Mouse (Mus musculus) stomach, postnatal 0 days (tissue): ENCODE results near the gene Nlrx1. TPM values are rescaled to one million over a fixed set of nuclear protein-coding genes. Genes with fewer than 3 reads are reported as not detected.

Experiments used
- ATAC-seq: fragments of 200-750 bp; cut with Nextera tagmentation; 2 replicates; pipeline ENCODE4 v1.8.0; 2017; ENCODE audit not compliant: low FRiP score, low TSS enrichment
- DNase-seq: peaks from one replicate; pipeline ENCODE4 v3.0.0-alpha.2; 2016; ENCODE audit warnings: low spot score
- H3K27ac ChIP-seq: fragments of 300-500 bp; sonication (generic); replicated peaks from 2 replicates; pipeline ENCODE4 v1.5.1; 2014; ENCODE audit warnings: mild to moderate bottlenecking, control low read depth
- H3K27me3 ChIP-seq: fragments of 300-500 bp; sonication (generic); 2 replicates; pipeline ENCODE4 v1.6.1; 2014; ENCODE audit warnings: low read length; ENCODE audit not compliant: control insufficient read depth, insufficient read depth
- H3K36me3 ChIP-seq: fragments of 300-500 bp; sonication (generic); 2 replicates; pipeline ENCODE4 v1.6.1; 2014; ENCODE audit warnings: low read length, mixed read lengths; ENCODE audit not compliant: control insufficient read depth, insufficient read depth
- H3K4me1 ChIP-seq: fragments of 300-500 bp; sonication (generic); replicated peaks from 2 replicates; pipeline ENCODE4 v1.6.1; 2014; ENCODE audit warnings: antibody characterized with exemption; ENCODE audit not compliant: control insufficient read depth, insufficient read depth
- H3K4me2 ChIP-seq: fragments of 300-500 bp; sonication (generic); replicated peaks from 2 replicates; pipeline ENCODE4 v1.6.1; 2014; ENCODE audit warnings: low read depth, mild to moderate bottlenecking, control low read depth, moderate library complexity
- H3K4me3 ChIP-seq: fragments of 300-500 bp; sonication (generic); 2 replicates; pipeline ENCODE4 v1.5.1; 2014; ENCODE audit warnings: low read depth, low read length, control low read depth
- H3K9ac ChIP-seq: fragments of 300-500 bp; sonication (generic); 2 replicates; pipeline ENCODE4 v1.6.1; 2014; ENCODE audit warnings: mild to moderate bottlenecking, low read length, control low read depth, mixed read lengths
- H3K9me3 ChIP-seq: fragments of 300-500 bp; sonication (generic); 2 replicates; pipeline ENCODE4 v1.6.1; 2016; ENCODE audit warnings: low read length; ENCODE audit not compliant: control insufficient read depth
- CTCF ChIP-seq: IDR thresholded peaks from 2 replicates; pipeline ENCODE4 v1.5.1; 2016; ENCODE audit warnings: antibody characterized with exemption, low read depth, mild to moderate bottlenecking, moderate library complexity
- EP300 ChIP-seq: optimal IDR thresholded peaks from 2 replicates; pipeline ENCODE3; 2016; ENCODE audit warnings: antibody characterized with exemption
- WGBS: fragments of 180-500 bp; shearing (Covaris S2); extraction: QIAGEN DNeasy Blood & Tissue Kit; methylation state at CpG from one replicate; pipeline ENCODE4 v1.1.7; 2014; 5-methylcytosine and 5-hydroxymethylcytosine counted together
- polyA plus RNA-seq: library from polyadenylated mRNA; unstranded; fragments of >200 nt; fragmentation: Nextera tagmentation; extraction: Ambion mirVana; gene quantifications from 2 replicates; pipeline ENCODE4 v1.2.1, GENCODE M21; 2015

Nlrx1 gene
- polyA plus RNA-seq, 1 experiment from 2014 or later = 9.2 TPM

DNA sequence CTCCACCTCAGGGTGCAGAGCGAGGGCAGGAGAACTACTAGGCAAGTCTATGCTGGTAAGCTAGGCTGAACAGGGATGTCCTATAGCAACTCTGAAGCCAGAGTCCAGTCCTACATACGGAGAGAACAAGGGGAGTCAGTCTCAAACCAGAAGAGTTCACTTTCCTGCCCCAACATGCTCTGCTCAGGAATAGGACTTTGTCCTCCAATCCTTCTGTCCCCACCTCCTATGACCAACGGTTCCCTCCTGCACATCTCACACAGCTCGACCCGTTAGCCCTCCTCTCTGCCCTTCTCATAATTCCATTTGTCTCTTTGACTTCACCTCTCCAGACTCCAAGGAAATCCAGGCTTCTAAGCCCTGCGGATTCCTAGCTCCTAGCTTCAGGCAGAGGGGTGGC lies 20.5 kb downstream of the Nlrx1 start:
- H3K27me3 ChIP-seq = no peaks in the 10 kb centered on the region
- H3K4me3 ChIP-seq = no peak overlapping the region
- TF ChIP-seq CTCF (no peak), EP300 (no peak)
- H3K9me3 ChIP-seq = no peaks in the 10 kb centered on the region
- H3K36me3 ChIP-seq = no peaks in the 10 kb centered on the region
- no peak overlapping the region for H3K27ac ChIP-seq
- no peaks in the 10 kb centered on the region for H3K4me1 ChIP-seq
- DNase-seq (no peak), ATAC-seq (no peak)
- H3K9ac ChIP-seq = no peak overlapping the region
- 66% methylated on average over 6 of the region's 6 CpGs for WGBS
- no peak overlapping the region for H3K4me2 ChIP-seq

- no peak for ATAC-seq
- Histone ChIP-seq H3K27me3 (no peaks in the 10 kb centered on the region), H3K9me3 (no peaks in the 10 kb centered on the region), H3K9ac (no peak overlapping the region), H3K4me1 (no peaks in the 10 kb centered on the region), H3K27ac (no peak overlapping the region), H3K4me3 (no peak overlapping the region), H3K36me3 (no peaks in the 10 kb centered on the region), H3K4me2 (no peak overlapping the region)
- DNase-seq = no peak
- 52% methylated on average over 2 of the region's 2 CpGs for WGBS
- TF ChIP-seq EP300 = no peak
- TF ChIP-seq CTCF = no peak
Observed at GRCm38 (mm10) chr9:44243621-44244020, 24.8 kb downstream of the Nlrx1 start.

DNA sequence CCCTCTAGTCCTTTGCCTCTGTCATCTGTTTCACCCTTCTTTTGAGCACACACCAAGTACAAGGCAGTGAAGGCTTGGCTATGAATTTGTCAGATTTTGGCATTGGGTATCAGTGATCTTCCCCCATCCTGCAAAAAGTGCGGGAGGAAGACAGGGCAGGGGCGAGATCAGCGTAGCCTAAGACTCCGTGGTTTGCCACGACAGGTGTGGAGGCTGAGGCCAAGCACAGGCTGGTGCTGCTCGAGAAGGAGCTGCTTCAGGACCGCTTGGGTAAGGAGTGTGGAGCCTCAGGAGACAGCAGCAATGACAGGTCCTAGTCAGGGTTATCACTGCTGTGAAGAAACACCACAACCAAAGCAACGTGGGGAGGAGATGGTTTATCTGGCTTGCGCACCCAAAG lies 27.0 kb downstream of the Nlrx1 start:
- H3K27me3 ChIP-seq = no peaks in the 10 kb centered on the region
- no peak overlapping the region for H3K9ac ChIP-seq
- no peaks in the 10 kb centered on the region for H3K9me3 ChIP-seq
- no peak overlapping the region for H3K4me3 ChIP-seq
- TF ChIP-seq EP300 (no peak), CTCF (no peak)
- ATAC-seq (no peak), DNase-seq (no peak)
- no peaks in the 10 kb centered on the region for H3K4me1 ChIP-seq
- H3K36me3 ChIP-seq = no peaks in the 10 kb centered on the region
- H3K27ac ChIP-seq = no peak overlapping the region
- 61% methylated on average over 9 of the region's 9 CpGs for WGBS
- H3K4me2 ChIP-seq = no peak overlapping the region

DNA sequence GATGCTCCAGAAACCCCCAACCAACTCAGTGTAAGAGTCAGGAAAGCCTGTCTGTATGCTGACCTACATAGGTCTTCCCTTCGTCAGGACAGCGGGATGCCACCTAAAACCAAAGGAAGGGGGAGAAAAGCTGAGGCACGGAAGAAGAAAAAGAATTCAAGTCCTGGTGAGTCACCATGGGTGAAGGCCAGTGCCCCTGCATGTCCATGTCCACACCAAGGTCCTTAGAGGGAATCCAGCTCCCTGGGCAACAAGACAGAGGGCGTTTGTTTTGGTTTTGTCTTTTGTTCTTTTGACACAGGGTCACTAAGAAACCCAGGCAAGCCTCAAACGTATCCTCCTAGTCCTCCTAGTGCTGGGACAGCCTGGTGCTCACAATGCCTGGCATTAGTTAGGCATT lies 27.5 kb downstream of the Nlrx1 start:
- WGBS = 53% methylated on average over 5 of the region's 5 CpGs
- Histone ChIP-seq H3K4me2 (no peak overlapping the region), H3K9me3 (no peaks in the 10 kb centered on the region), H3K27me3 (no peaks in the 10 kb centered on the region), H3K36me3 (no peaks in the 10 kb centered on the region), H3K27ac (no peak overlapping the region), H3K4me3 (no peak overlapping the region), H3K4me1 (no peaks in the 10 kb centered on the region), H3K9ac (no peak overlapping the region)
- DNase-seq (no peak), ATAC-seq (no peak)
- TF ChIP-seq CTCF (no peak), EP300 (no peak)

GRCm38 (mm10) chr9:44240399-44240798 lies 28.0 kb downstream of the Nlrx1 start, which contains the start of gene Ccdc153:
Gene Ccdc153, plus strand, starts transcription at chr9:44240676.
- H3K27ac ChIP-seq = no peak within 1 kb of the TSS
- no peaks in the 10 kb centered on the region for H3K4me1 ChIP-seq
- no peak within 1 kb of the TSS for H3K4me2 ChIP-seq
- H3K9me3 ChIP-seq = no peaks in the 10 kb centered on the region
- no peak within 1 kb of the TSS for H3K4me3 ChIP-seq
- H3K27me3 ChIP-seq = no peaks in the 10 kb centered on the region
- no peak for TF ChIP-seq EP300
- no peak for TF ChIP-seq CTCF
- H3K9ac ChIP-seq = no peak within 1 kb of the TSS
- WGBS = 40% methylated on average over 2 of the region's 2 CpGs
- no peaks in the 10 kb centered on the region for H3K36me3 ChIP-seq
- DNase-seq = no peak
- no peak for ATAC-seq

- H3K36me3 ChIP-seq = no peaks in the 10 kb centered on the region
- ATAC-seq (no peak), DNase-seq (peak; percentile 53)
- TF ChIP-seq EP300 (no peak), CTCF (peak; percentile 86)
- H3K9me3 ChIP-seq = no peaks in the 10 kb centered on the region
- no peak overlapping the region for H3K4me2 ChIP-seq
- no peaks in the 10 kb centered on the region for H3K4me1 ChIP-seq
- no peak overlapping the region for H3K4me3 ChIP-seq
- H3K27ac ChIP-seq = no peak overlapping the region
- WGBS = 10% methylated on average over 5 of the region's 5 CpGs
- H3K27me3 ChIP-seq = no peaks in the 10 kb centered on the region
- H3K9ac ChIP-seq = no peak overlapping the region
Observed at GRCm38 (mm10) chr9:44239447-44239846, 29.0 kb downstream of the Nlrx1 start.
